Mouse (Mus musculus): ENCODE data around the gene Atp6v0d1. TPM values are rescaled to one million over a fixed set of nuclear protein-coding genes. Genes with fewer than 3 reads are reported as not detected.

Gene Atp6v0d1
- total RNA-seq, 1 experiment: 85.5 TPM

GRCm38 (mm10) chr8:105483212-105484029 is 82.4 kb downstream of the Atp6v0d1 start:
- DNase-seq (ENCODE audit: low read depth, low spot score): no peak
- in situ Hi-C loops (cut with MboI; ENCODE audit: low sequenced_read_pairs in 2 of 2, unreplicated experiment in 2 of 2): no loop called here
- Histone ChIP-seq H3K36me3 (ENCODE audit: control insufficient read depth, insufficient read depth, low read length, poor library complexity, severe bottlenecking) (no peaks in the 10 kb centered on the region), H3K9me3 (ENCODE audit: control insufficient read depth, insufficient read depth, low read depth, low read length) (no peaks in the 10 kb centered on the region), H3K4me1 (ENCODE audit: control insufficient read depth in 2 of 2, insufficient read depth in 2 of 2, low read length in 2 of 2, poor library complexity in 1 of 2) (peaks cover 5 to 17% of the 10 kb centered on the region in 2 experiments; a peak in 3 of 4 replicates), H3K27ac (ENCODE audit: insufficient read depth, low read depth, low read length, poor library complexity, severe bottlenecking) (no peak overlapping the region), H3K4me3 (ENCODE audit: insufficient read depth in 1 of 2, low read depth in 1 of 2, low read length in 2 of 2, poor library complexity in 1 of 2, severe bottlenecking in 1 of 2) (no peak overlapping the region), H3K9ac (ENCODE audit: insufficient read depth, low read depth, low read length, poor library complexity, severe bottlenecking) (no peak overlapping the region)
- TF ChIP-seq CHD2 (IDR thresholded peaks at IDR 0.05; ENCODE audit: low read depth, low read length): no peak
- TF ChIP-seq HCFC1 (IDR thresholded peaks at IDR 0.05; ENCODE audit: borderline replicate concordance, insufficient read depth, low read length): no peak
- TF ChIP-seq MAFK (IDR thresholded peaks at IDR 0.05; ENCODE audit: insufficient read depth, low read depth, low read length): no peak
- TF ChIP-seq ZNF384 (IDR thresholded peaks at IDR 0.05; ENCODE audit: low read depth, low read length): no peak
- no peak for TF ChIP-seq ZC3H11A (IDR thresholded peaks at IDR 0.05; ENCODE audit: borderline replicate concordance, low read depth, low read length)

GRCm38 (mm10) chr8:105482123-105482522 is 83.7 kb downstream of the Atp6v0d1 start:
- no peaks in the 10 kb centered on the region for H3K36me3 ChIP-seq (ENCODE audit: control insufficient read depth, insufficient read depth, low read length, poor library complexity, severe bottlenecking)
- TF ChIP-seq ZNF384 (IDR thresholded peaks at IDR 0.05; ENCODE audit: low read depth, low read length) (no peak), HCFC1 (IDR thresholded peaks at IDR 0.05; ENCODE audit: borderline replicate concordance, insufficient read depth, low read length) (no peak), MAFK (IDR thresholded peaks at IDR 0.05; ENCODE audit: insufficient read depth, low read depth, low read length) (no peak), ZC3H11A (IDR thresholded peaks at IDR 0.05; ENCODE audit: borderline replicate concordance, low read depth, low read length) (no peak), CHD2 (IDR thresholded peaks at IDR 0.05; ENCODE audit: low read depth, low read length) (no peak)
- in situ Hi-C loops (cut with MboI; ENCODE audit: low sequenced_read_pairs in 2 of 2, unreplicated experiment in 2 of 2): no loop called here
- peak overlapping the region; percentile 87; the same call in 1 of the 2 replicates for H3K27ac ChIP-seq (ENCODE audit: insufficient read depth, low read depth, low read length, poor library complexity, severe bottlenecking)
- no peak overlapping the region; the same call in 1 of the 2 replicates for H3K9ac ChIP-seq (ENCODE audit: insufficient read depth, low read depth, low read length, poor library complexity, severe bottlenecking)
- H3K9me3 ChIP-seq (ENCODE audit: control insufficient read depth, insufficient read depth, low read depth, low read length): no peaks in the 10 kb centered on the region
- H3K4me1 ChIP-seq (ENCODE audit: control insufficient read depth in 2 of 2, insufficient read depth in 2 of 2, low read length in 2 of 2, poor library complexity in 1 of 2): peaks cover 5 to 20% of the 10 kb centered on the region in 2 experiments; a peak in 3 of 4 replicates
- DNase-seq (ENCODE audit: low read depth, low spot score): no peak
- H3K4me3 ChIP-seq (ENCODE audit: insufficient read depth in 1 of 2, low read depth in 1 of 2, low read length in 2 of 2, poor library complexity in 1 of 2, severe bottlenecking in 1 of 2): no peak overlapping the region

GRCm38 (mm10) chr8:105481453-105481852 is 84.4 kb downstream of the Atp6v0d1 start:
- in situ Hi-C loops (cut with MboI; ENCODE audit: low sequenced_read_pairs in 2 of 2, unreplicated experiment in 2 of 2): no loop called here
- TF ChIP-seq ZNF384 (IDR thresholded peaks at IDR 0.05; ENCODE audit: low read depth, low read length): no peak
- 0 out of 2 replicates have a peak, but pooled peaks have one; percentile 24 for TF ChIP-seq ZC3H11A (IDR thresholded peaks at IDR 0.05; ENCODE audit: borderline replicate concordance, low read depth, low read length)
- H3K4me1 ChIP-seq (ENCODE audit: control insufficient read depth in 2 of 2, insufficient read depth in 2 of 2, low read length in 2 of 2, poor library complexity in 1 of 2): peaks cover 5 to 23% of the 10 kb centered on the region in 2 experiments
- H3K9me3 ChIP-seq (ENCODE audit: control insufficient read depth, insufficient read depth, low read depth, low read length): no peaks in the 10 kb centered on the region
- H3K36me3 ChIP-seq (ENCODE audit: control insufficient read depth, insufficient read depth, low read length, poor library complexity, severe bottlenecking): no peaks in the 10 kb centered on the region
- H3K27ac ChIP-seq (ENCODE audit: insufficient read depth, low read depth, low read length, poor library complexity, severe bottlenecking): peak overlapping the region; percentile 87
- H3K4me3 ChIP-seq (ENCODE audit: insufficient read depth in 1 of 2, low read depth in 1 of 2, low read length in 2 of 2, poor library complexity in 1 of 2, severe bottlenecking in 1 of 2): no peak overlapping the region
- peak; percentile 89 for DNase-seq (ENCODE audit: low read depth, low spot score)
- peak overlapping the region; percentile 27; the same call in 1 of the 2 replicates for H3K9ac ChIP-seq (ENCODE audit: insufficient read depth, low read depth, low read length, poor library complexity, severe bottlenecking)

- Histone ChIP-seq H3K36me3 (ENCODE audit: control insufficient read depth, insufficient read depth, low read length, poor library complexity, severe bottlenecking) (no peaks in the 10 kb centered on the region), H3K9ac (ENCODE audit: insufficient read depth, low read depth, low read length, poor library complexity, severe bottlenecking) (peak overlapping the region; percentile 27; the same call in 1 of the 2 replicates), H3K9me3 (ENCODE audit: control insufficient read depth, insufficient read depth, low read depth, low read length) (no peaks in the 10 kb centered on the region), H3K27ac (ENCODE audit: insufficient read depth, low read depth, low read length, poor library complexity, severe bottlenecking) (peak overlapping the region; percentile 87), H3K4me1 (ENCODE audit: control insufficient read depth in 2 of 2, insufficient read depth in 2 of 2, low read length in 2 of 2, poor library complexity in 1 of 2) (peaks cover 5 to 23% of the 10 kb centered on the region in 2 experiments), H3K4me3 (ENCODE audit: insufficient read depth in 1 of 2, low read depth in 1 of 2, low read length in 2 of 2, poor library complexity in 1 of 2, severe bottlenecking in 1 of 2) (no peak overlapping the region)
- in situ Hi-C loops (cut with MboI; ENCODE audit: low sequenced_read_pairs in 2 of 2, unreplicated experiment in 2 of 2): no loop called here
- peak; percentile 45 for DNase-seq (ENCODE audit: low read depth, low spot score)
- TF ChIP-seq HCFC1 (IDR thresholded peaks at IDR 0.05; ENCODE audit: borderline replicate concordance, insufficient read depth, low read length) (no peak), CHD2 (IDR thresholded peaks at IDR 0.05; ENCODE audit: low read depth, low read length) (no peak), MAFK (IDR thresholded peaks at IDR 0.05; ENCODE audit: insufficient read depth, low read depth, low read length) (no peak), ZC3H11A (IDR thresholded peaks at IDR 0.05; ENCODE audit: borderline replicate concordance, low read depth, low read length) (no peak), ZNF384 (IDR thresholded peaks at IDR 0.05; ENCODE audit: low read depth, low read length) (no peak)
These were observed 84.8 kb downstream of the Atp6v0d1 start for GRCm38 (mm10) chr8:105481013-105481412.

Data from ES-E14 (cell line).